Mouse (Mus musculus): ENCODE data around the gene Entpd2. TPM values are rescaled to one million over a fixed set of nuclear protein-coding genes. Genes with fewer than 3 reads are reported as not detected.

Entpd2 gene
- polyA plus RNA-seq, 1 experiment from 2014 or later: 0.20 TPM

- Histone ChIP-seq H3K4me2 (no peak overlapping the region), H3K27ac (ENCODE audit: low read depth, low read length) (no peak overlapping the region), H3K4me1 (ENCODE audit: control insufficient read depth, insufficient read depth, low read length) (no peaks in the 10 kb centered on the region), H3K27me3 (ENCODE audit: control insufficient read depth, insufficient read depth, low read length) (peaks cover 43% of the 10 kb centered on the region), H3K36me3 (ENCODE audit: control insufficient read depth, insufficient read depth, low read length) (no peaks in the 10 kb centered on the region), H3K4me3 (ENCODE audit: low read depth, low read length) (no peak overlapping the region), H3K9me3 (replicated peaks; ENCODE audit: control insufficient read depth, low read length) (no peaks in the 10 kb centered on the region), H3K9ac (ENCODE audit: low read depth, low read length) (no peak overlapping the region)
- ATAC-seq (replicated peaks; ENCODE audit: insufficient number of reproducible peaks, low FRiP score, low TSS enrichment): no peak
- WGBS (ENCODE audit: insufficient replicate concordance): 22% methylated on average over 3 of the region's 3 CpGs
These were observed 26.2 kb downstream of the Entpd2 start for GRCm38 (mm10) chr2:25421896-25422295.

DNA sequence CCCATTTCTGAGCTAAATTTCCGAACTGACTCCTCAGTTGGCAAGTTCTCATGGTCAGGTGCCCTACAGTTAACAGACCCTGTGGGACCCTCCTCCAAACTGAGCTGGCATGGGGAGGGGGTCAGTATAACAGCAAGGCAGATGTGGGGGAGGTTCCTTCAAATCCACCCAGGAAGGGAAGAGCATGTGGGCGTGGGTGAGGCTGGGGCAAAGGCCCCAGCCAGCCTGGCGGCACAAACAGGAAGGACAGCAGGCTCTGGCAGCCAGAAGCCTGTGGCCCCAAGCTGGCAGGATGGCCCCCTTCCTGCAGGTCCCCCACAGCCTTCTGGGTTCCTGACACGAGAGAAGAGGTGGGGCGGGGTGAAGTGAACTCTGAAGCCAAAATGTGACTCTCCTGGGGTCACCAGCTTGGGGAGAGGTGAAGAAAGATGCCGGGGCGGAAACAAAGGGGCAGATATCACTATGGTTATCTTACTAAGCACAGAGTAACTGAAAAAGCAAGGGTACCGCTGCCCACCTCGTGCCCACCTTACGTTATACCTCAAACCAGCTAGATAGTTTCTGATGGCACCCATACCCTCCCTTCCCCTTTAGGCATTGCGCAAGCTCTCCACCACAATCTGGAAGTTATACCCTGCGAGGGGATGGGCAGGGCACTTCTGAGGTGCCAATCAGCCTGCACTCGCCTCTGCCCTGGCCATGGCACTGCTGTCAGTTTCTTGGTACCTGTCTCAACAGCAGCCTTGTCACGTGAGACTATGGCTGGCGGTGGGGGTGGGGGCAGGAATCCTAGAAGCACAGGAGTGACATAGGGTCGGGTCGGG, 27.1 kb downstream of the Entpd2 start, which contains the start of gene Fut7:
Gene Fut7 (plus strand): TSS at position 681 of the 824 bp plus-strand sequence.
- no peak within 1 kb of the TSS for H3K9ac ChIP-seq (ENCODE audit: low read depth, low read length)
- no peaks in the 10 kb centered on the region for H3K4me1 ChIP-seq (ENCODE audit: control insufficient read depth, insufficient read depth, low read length)
- ATAC-seq (replicated peaks; ENCODE audit: insufficient number of reproducible peaks, low FRiP score, low TSS enrichment): no peak
- no peak within 1 kb of the TSS for H3K4me3 ChIP-seq (ENCODE audit: low read depth, low read length)
- no peaks in the 10 kb centered on the region for H3K9me3 ChIP-seq (replicated peaks; ENCODE audit: control insufficient read depth, low read length)
- H3K27ac ChIP-seq (ENCODE audit: low read depth, low read length): no peak within 1 kb of the TSS
- peaks cover 43% of the 10 kb centered on the region for H3K27me3 ChIP-seq (ENCODE audit: control insufficient read depth, insufficient read depth, low read length)
- no peaks in the 10 kb centered on the region for H3K36me3 ChIP-seq (ENCODE audit: control insufficient read depth, insufficient read depth, low read length)
- WGBS (ENCODE audit: insufficient replicate concordance): 48% methylated on average over 17 of the region's 17 CpGs
- no peak within 1 kb of the TSS for H3K4me2 ChIP-seq

DNA sequence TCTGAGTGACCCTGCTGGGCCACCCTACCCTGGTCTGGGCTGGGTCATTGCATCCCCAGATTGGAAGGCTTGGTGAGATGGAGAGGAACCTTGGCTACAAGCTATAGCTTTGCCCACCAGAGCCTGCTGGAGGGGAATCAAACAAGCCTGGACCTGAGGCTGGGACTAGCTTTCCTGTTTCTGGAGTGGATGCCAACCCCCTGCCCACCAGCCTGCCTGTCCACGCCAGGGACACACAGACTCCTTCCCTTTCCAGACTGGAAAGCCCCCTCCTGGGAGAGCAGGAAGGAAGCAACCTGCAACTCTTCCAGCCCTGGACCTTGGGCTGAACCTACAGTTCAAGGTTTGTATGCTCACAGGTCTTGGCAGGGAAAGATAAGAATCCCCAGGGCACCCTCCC, 28.0 kb downstream of the Entpd2 start:
- no peak for ATAC-seq (replicated peaks; ENCODE audit: insufficient number of reproducible peaks, low FRiP score, low TSS enrichment)

DNA sequence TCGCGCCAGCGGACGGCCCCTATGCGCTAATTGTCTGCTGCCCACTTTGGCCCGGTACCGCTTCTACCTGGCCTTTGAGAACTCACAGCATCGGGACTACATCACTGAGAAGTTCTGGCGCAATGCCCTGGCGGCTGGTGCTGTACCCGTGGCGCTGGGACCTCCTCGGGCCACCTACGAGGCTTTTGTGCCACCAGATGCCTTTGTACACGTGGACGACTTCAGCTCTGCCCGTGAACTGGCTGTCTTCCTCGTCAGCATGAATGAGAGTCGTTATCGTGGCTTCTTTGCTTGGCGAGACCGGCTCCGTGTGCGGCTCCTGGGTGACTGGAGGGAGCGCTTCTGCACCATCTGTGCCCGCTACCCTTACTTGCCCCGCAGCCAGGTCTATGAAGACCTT, 29.8 kb downstream of the Entpd2 start:
- no peak overlapping the region for H3K4me3 ChIP-seq (ENCODE audit: low read depth, low read length)
- no peak for ATAC-seq (replicated peaks; ENCODE audit: insufficient number of reproducible peaks, low FRiP score, low TSS enrichment)
- no peaks in the 10 kb centered on the region for H3K9me3 ChIP-seq (replicated peaks; ENCODE audit: control insufficient read depth, low read length)
- H3K36me3 ChIP-seq (ENCODE audit: control insufficient read depth, insufficient read depth, low read length): no peaks in the 10 kb centered on the region
- no peak overlapping the region for H3K9ac ChIP-seq (ENCODE audit: low read depth, low read length)
- H3K4me1 ChIP-seq (ENCODE audit: control insufficient read depth, insufficient read depth, low read length): no peaks in the 10 kb centered on the region; the same call in 1 of the 2 replicates
- no peak overlapping the region for H3K27ac ChIP-seq (ENCODE audit: low read depth, low read length)
- H3K27me3 ChIP-seq (ENCODE audit: control insufficient read depth, insufficient read depth, low read length): peaks cover 59% of the 10 kb centered on the region
- H3K4me2 ChIP-seq: no peak overlapping the region
- 45% methylated on average over 27 of the region's 27 CpGs for WGBS (ENCODE audit: insufficient replicate concordance)

More for the DNA sequence above, 28.0 kb downstream of the Entpd2 start:
- Histone ChIP-seq H3K27me3 (ENCODE audit: control insufficient read depth, insufficient read depth, low read length) (peaks cover 43% of the 10 kb centered on the region), H3K27ac (ENCODE audit: low read depth, low read length) (no peak overlapping the region), H3K4me1 (ENCODE audit: control insufficient read depth, insufficient read depth, low read length) (no peaks in the 10 kb centered on the region; the same call in 1 of the 2 replicates), H3K9me3 (replicated peaks; ENCODE audit: control insufficient read depth, low read length) (no peaks in the 10 kb centered on the region), H3K4me2 (no peak overlapping the region), H3K9ac (ENCODE audit: low read depth, low read length) (no peak overlapping the region), H3K4me3 (ENCODE audit: low read depth, low read length) (no peak overlapping the region), H3K36me3 (ENCODE audit: control insufficient read depth, insufficient read depth, low read length) (no peaks in the 10 kb centered on the region)
- WGBS (ENCODE audit: insufficient replicate concordance): 21% methylated on average over 1 of the region's 1 CpGs

GRCm38 (mm10) chr2:25426721-25427191, 31.1 kb downstream of the Entpd2 start:
- Histone ChIP-seq H3K9me3 (replicated peaks; ENCODE audit: control insufficient read depth, low read length) (no peaks in the 10 kb centered on the region), H3K9ac (ENCODE audit: low read depth, low read length) (no peak overlapping the region), H3K27me3 (ENCODE audit: control insufficient read depth, insufficient read depth, low read length) (peaks cover 66% of the 10 kb centered on the region), H3K4me1 (ENCODE audit: control insufficient read depth, insufficient read depth, low read length) (no peaks in the 10 kb centered on the region; the same call in 1 of the 2 replicates), H3K27ac (ENCODE audit: low read depth, low read length) (no peak overlapping the region), H3K4me2 (no peak overlapping the region), H3K36me3 (ENCODE audit: control insufficient read depth, insufficient read depth, low read length) (no peaks in the 10 kb centered on the region), H3K4me3 (ENCODE audit: low read depth, low read length) (no peak overlapping the region)
- no peak for ATAC-seq (replicated peaks; ENCODE audit: insufficient number of reproducible peaks, low FRiP score, low TSS enrichment)
- 27% methylated on average over 5 of the region's 5 CpGs for WGBS (ENCODE audit: insufficient replicate concordance)

GRCm38 (mm10) chr2:25427256-25427655, 31.6 kb downstream of the Entpd2 start:
- no peaks in the 10 kb centered on the region; the same call in 1 of the 2 replicates for H3K4me1 ChIP-seq (ENCODE audit: control insufficient read depth, insufficient read depth, low read length)
- H3K4me2 ChIP-seq: no peak overlapping the region
- no peak overlapping the region for H3K4me3 ChIP-seq (ENCODE audit: low read depth, low read length)
- no peaks in the 10 kb centered on the region for H3K9me3 ChIP-seq (replicated peaks; ENCODE audit: control insufficient read depth, low read length)
- no peaks in the 10 kb centered on the region for H3K36me3 ChIP-seq (ENCODE audit: control insufficient read depth, insufficient read depth, low read length)
- H3K27ac ChIP-seq (ENCODE audit: low read depth, low read length): no peak overlapping the region
- no peak for ATAC-seq (replicated peaks; ENCODE audit: insufficient number of reproducible peaks, low FRiP score, low TSS enrichment)
- no peak overlapping the region for H3K9ac ChIP-seq (ENCODE audit: low read depth, low read length)
- WGBS (ENCODE audit: insufficient replicate concordance): 80% methylated on average over 5 of the region's 5 CpGs
- peaks cover 66% of the 10 kb centered on the region for H3K27me3 ChIP-seq (ENCODE audit: control insufficient read depth, insufficient read depth, low read length)

DNA sequence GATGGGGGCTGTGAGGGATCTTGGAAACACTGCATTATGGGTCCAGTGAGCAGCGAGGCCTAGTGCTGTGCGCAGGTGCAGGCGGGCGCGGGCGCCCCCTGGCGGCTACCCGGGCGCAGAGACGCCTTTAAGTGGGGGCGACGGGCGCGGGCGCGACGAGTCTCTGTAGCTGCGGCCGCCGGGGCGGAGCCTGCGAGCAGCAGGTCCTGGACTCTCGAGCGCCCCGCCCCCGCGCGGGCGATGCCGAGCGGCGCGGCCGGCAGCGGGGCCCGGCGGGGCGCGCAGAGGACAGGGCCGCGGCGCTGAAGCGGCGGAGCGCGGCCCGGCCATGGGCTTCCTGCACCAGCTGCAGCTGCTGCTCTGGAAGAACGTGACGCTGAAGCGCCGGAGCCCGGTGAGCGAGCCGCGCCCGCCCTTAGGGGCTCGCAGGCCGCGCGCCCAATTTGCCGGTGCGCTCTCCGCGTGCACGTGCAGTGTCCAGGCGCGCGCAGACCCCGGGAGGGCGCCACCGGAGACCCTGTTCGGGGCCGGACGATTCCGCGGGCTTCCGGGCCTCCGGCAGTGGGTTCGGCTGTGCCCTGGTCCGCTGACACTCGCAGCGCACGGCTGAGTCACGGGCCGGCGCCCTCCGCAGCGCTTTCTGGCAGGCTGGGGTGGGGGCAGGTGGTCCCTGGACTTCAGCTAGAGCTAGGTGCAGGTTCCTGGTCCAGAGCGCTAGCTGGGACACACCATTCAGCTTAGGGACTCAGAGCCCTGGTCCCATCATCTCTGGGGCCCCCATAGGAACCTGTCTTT, 33.0 kb downstream of the Entpd2 start, which contains the start of gene Abca2:
Gene Abca2 (plus strand): TSS at position 262 of the 795 bp plus-strand sequence.
- WGBS (ENCODE audit: insufficient replicate concordance): under 1% methylated on average over 83 of the region's 89 CpGs
- Histone ChIP-seq H3K27ac (ENCODE audit: low read depth, low read length) (no peak within 1 kb of the TSS), H3K4me1 (ENCODE audit: control insufficient read depth, insufficient read depth, low read length) (no peaks in the 10 kb centered on the region; the same call in 1 of the 2 replicates), H3K27me3 (ENCODE audit: control insufficient read depth, insufficient read depth, low read length) (peaks cover 55% of the 10 kb centered on the region), H3K4me3 (ENCODE audit: low read depth, low read length) (peak within 1 kb of the TSS; percentile 69), H3K9me3 (replicated peaks; ENCODE audit: control insufficient read depth, low read length) (no peaks in the 10 kb centered on the region), H3K36me3 (ENCODE audit: control insufficient read depth, insufficient read depth, low read length) (no peaks in the 10 kb centered on the region), H3K9ac (ENCODE audit: low read depth, low read length) (peak within 1 kb of the TSS; percentile 73), H3K4me2 (peak within 1 kb of the TSS; percentile 91)
- ATAC-seq (replicated peaks; ENCODE audit: insufficient number of reproducible peaks, low FRiP score, low TSS enrichment): peak; percentile 76

DNA sequence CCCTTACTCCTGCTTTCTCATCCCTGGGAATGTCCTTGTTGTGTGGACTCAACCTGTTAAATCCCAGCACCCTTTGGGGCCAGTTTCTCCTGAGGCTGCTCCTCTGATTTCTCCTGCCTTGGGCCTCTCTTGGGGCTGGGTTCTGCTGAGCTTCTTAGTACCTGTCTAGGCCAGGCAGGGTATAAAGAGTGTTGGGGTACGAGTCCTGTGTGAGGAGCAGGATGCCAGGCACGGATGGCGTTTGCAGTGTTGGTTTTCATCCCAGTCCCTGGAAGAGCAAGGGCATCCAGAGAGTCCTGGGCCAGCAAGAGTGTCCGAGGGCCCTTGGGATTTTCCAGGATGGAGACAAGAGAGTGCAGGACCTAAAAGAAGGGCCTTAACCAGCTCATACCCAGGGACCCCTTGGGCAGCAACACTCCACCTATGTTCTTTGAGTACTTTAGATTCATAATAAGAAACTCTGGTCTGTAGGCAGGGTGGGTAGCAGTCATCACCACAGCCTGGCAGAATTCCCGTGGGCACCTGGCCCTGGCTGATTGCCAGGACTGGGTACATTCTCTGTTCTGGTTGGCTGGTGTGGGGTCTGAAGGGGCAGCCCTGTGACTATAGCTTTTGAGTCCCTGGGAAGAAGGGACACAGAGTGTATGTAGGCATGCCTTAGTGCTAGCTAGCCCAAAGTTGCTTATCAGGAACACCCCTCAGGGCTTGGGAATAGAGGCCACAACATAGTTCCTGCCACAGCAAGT, 33.9 kb downstream of the Entpd2 start:
- Histone ChIP-seq H3K4me1 (ENCODE audit: control insufficient read depth, insufficient read depth, low read length) (no peaks in the 10 kb centered on the region; the same call in 1 of the 2 replicates), H3K4me3 (ENCODE audit: low read depth, low read length) (peak overlapping the region; percentile 69), H3K4me2 (peak overlapping the region; percentile 91), H3K36me3 (ENCODE audit: control insufficient read depth, insufficient read depth, low read length) (no peaks in the 10 kb centered on the region), H3K9me3 (replicated peaks; ENCODE audit: control insufficient read depth, low read length) (no peaks in the 10 kb centered on the region), H3K9ac (ENCODE audit: low read depth, low read length) (no peak overlapping the region), H3K27me3 (ENCODE audit: control insufficient read depth, insufficient read depth, low read length) (peaks cover 51% of the 10 kb centered on the region), H3K27ac (ENCODE audit: low read depth, low read length) (no peak overlapping the region)
- ATAC-seq (replicated peaks; ENCODE audit: insufficient number of reproducible peaks, low FRiP score, low TSS enrichment): no peak
- WGBS (ENCODE audit: insufficient replicate concordance): 77% methylated on average over 5 of the region's 5 CpGs
